Mouse (Mus musculus) midbrain, postnatal 0 days (tissue): ENCODE results near the gene Sox14. TPM values are rescaled to one million over a fixed set of nuclear protein-coding genes. Genes with fewer than 3 reads are reported as not detected.

Experiments
- ATAC-seq: fragments of 200-750 bp; cut with Nextera tagmentation; 2 replicates; pipeline ENCODE4 v1.8.0; 2017; ENCODE audit warnings: moderate number of reproducible peaks, mild to moderate bottlenecking, moderate TSS enrichment, moderate library complexity; ENCODE audit not compliant: low FRiP score
- DNase-seq: peaks from one replicate; pipeline ENCODE4 v3.0.0-alpha.2; 2015; ENCODE audit warnings: low spot score
- H3K27ac ChIP-seq: fragments of 300-500 bp; sonication (generic); 2 replicates; pipeline ENCODE4 v1.5.1; 2014; ENCODE audit warnings: low read depth, mild to moderate bottlenecking, low read length, mixed read lengths
- H3K27me3 ChIP-seq: fragments of 300-500 bp; sonication (generic); 2 replicates; pipeline ENCODE4 v1.6.1; 2014; ENCODE audit warnings: low read length, control low read depth, mixed read lengths; ENCODE audit not compliant: insufficient read depth
- H3K36me3 ChIP-seq: fragments of 300-500 bp; sonication (generic); 2 replicates; pipeline ENCODE4 v1.6.1; 2014; ENCODE audit warnings: low read length, control low read depth, mixed read lengths; ENCODE audit not compliant: insufficient read depth
- H3K4me1 ChIP-seq: fragments of 300-500 bp; sonication (generic); 2 replicates; pipeline ENCODE4 v1.6.1; 2014; ENCODE audit warnings: mild to moderate bottlenecking, control low read depth, antibody characterized with exemption, low read length, mixed read lengths; ENCODE audit not compliant: insufficient read depth
- H3K4me2 ChIP-seq: fragments of 300-500 bp; sonication (generic); 2 replicates; pipeline ENCODE4 v1.6.1; 2014; ENCODE audit warnings: low read depth, mild to moderate bottlenecking, low read length, mixed read lengths; ENCODE audit not compliant: poor library complexity, severe bottlenecking
- H3K4me3 ChIP-seq: fragments of 300-500 bp; sonication (generic); 2 replicates; pipeline ENCODE4 v1.5.1; 2014; ENCODE audit warnings: low read depth, mild to moderate bottlenecking, low read length, moderate library complexity
- H3K9ac ChIP-seq: fragments of 300-500 bp; sonication (generic); replicated peaks from 2 replicates; pipeline ENCODE4 v1.6.1; 2014; ENCODE audit warnings: mild to moderate bottlenecking, low read length, moderate library complexity, mixed read lengths; ENCODE audit not compliant: poor library complexity, severe bottlenecking
- H3K9me3 ChIP-seq: fragments of 300-500 bp; sonication (generic); 2 replicates; pipeline ENCODE4 v1.6.1; 2016; ENCODE audit warnings: low read length, control low read depth
- CTCF ChIP-seq: IDR thresholded peaks from 2 replicates; pipeline ENCODE4 v1.5.1; 2016; ENCODE audit warnings: antibody characterized with exemption, mild to moderate bottlenecking
- WGBS: fragments of 180-500 bp; shearing (Covaris S2); extraction: QIAGEN DNeasy Blood & Tissue Kit; methylation state at CpG from one replicate; pipeline ENCODE4 v1.1.7; 2014; 5-methylcytosine and 5-hydroxymethylcytosine counted together
- polyA plus RNA-seq: library from polyadenylated mRNA; unstranded; fragments of >200 nt; fragmentation: Nextera tagmentation; extraction: Ambion mirVana; gene quantifications from 2 replicates; pipeline ENCODE4 v1.2.1, GENCODE M21; 2015
- total RNA-seq: library from RNA; depleted of rRNA; stranded (reverse); fragments of >200 nt; gene quantifications from 2 replicates; pipeline ENCODE4 v1.2.3, GENCODE M21; 2014

Gene Sox14
- total and polyA plus RNA-seq, 2 experiments from 2014 or later: 23.3 to 45.7 TPM

DNA sequence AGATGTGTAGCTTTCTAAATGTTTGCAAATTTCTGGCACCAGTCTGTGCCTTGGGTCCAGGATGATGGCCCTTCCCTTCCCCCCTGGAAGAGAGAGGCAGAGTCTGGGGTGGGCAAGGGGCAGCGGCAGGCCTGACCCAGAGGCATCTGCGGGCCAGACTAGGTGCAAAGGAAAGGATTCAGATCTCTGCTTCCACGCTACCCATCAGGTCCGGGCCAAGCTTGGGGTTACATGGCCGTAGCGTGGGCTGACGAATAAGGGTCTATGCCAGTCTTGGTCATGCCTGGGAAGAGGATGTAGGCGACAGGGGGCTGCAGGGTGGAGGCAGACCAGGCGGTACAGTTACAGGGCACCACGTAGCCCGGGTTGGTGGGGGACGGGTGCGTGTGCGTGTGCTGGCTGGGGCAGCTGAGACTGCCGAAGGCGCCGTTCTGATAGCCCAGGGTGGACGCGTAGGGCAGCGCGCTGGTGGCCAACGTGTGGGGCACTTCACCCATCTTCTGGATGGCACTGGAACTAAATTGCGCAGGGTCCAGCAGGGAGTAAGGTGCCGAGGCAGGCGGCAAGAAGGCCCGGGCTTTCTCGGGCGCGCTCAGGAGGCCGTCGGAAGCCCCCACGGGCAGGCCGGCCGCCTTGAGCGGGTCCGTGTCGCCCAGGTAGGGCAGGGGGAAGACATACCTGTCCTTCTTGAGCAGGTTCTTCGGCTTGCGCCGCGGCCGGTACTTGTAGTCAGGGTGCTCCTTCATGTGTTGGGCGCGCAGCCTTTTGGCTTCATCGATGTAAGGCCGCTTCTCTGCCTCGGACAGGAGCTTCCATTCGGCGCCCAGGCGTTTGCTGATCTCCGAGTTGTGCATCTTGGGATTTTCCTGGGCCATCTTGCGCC, 994 bp downstream of the Sox14 start:
- ATAC-seq: peak; percentile 4; the same call in 1 of the 2 replicates

GRCm38 (mm10) chr9:99873721-99874120, 2.2 kb downstream of the Sox14 start:
- H3K27ac ChIP-seq: peak overlapping the region; percentile 65
- DNase-seq (no peak), ATAC-seq (no peak)
- H3K36me3 ChIP-seq: no peaks in the 10 kb centered on the region
- 4% methylated on average over 2 of the region's 2 CpGs for WGBS
- peak overlapping the region; percentile 39 for H3K4me2 ChIP-seq
- no peaks in the 10 kb centered on the region for H3K4me1 ChIP-seq
- no peaks in the 10 kb centered on the region for H3K9me3 ChIP-seq
- TF ChIP-seq CTCF: no peak
- 0 out of 2 replicates have a peak overlapping the region, but pooled peaks have one; percentile 19 for H3K9ac ChIP-seq
- peak overlapping the region; percentile 40 for H3K4me3 ChIP-seq
- peaks cover 61% of the 10 kb centered on the region for H3K27me3 ChIP-seq

More for the DNA sequence above, 994 bp downstream of the Sox14 start:
- no peak for DNase-seq
- Histone ChIP-seq H3K4me3 (peak overlapping the region; percentile 40), H3K9me3 (no peaks in the 10 kb centered on the region), H3K4me2 (peak overlapping the region; percentile 46), H3K36me3 (no peaks in the 10 kb centered on the region), H3K27ac (peak overlapping the region; percentile 76), H3K9ac (peak overlapping the region; percentile 61), H3K4me1 (no peaks in the 10 kb centered on the region), H3K27me3 (peaks cover 68% of the 10 kb centered on the region)
- TF ChIP-seq CTCF: no peak
- 2% methylated on average over 52 of the region's 52 CpGs for WGBS

DNA sequence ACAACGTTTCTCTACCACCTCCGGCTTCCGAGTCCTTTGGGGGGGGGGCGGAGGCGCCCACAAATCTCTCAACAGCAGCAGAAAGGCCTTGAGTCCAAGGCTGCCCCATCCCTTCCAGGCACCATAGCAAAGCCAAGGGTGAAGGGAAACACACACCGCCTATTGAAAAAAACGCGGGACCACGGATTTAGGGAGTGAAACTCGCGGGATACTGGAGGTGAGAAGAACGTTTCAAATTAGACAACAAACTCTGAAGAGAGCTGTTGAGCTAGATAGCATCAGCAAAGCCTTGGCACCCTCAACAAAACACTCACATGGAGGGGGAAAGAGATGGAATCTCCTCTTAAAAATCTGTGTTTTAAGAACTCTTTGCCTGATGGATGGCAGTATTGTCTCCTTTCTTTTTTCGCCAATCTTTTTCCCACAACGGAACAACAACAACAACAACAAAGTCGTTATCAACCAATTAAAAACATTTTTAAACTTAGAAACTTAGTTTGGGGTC, 2.8 kb downstream of the Sox14 start:
- ATAC-seq: no peak
- Histone ChIP-seq H3K36me3 (no peaks in the 10 kb centered on the region), H3K4me2 (peak overlapping the region; percentile 39), H3K27ac (peak overlapping the region; percentile 65; the same call in 1 of the 2 replicates), H3K9me3 (no peaks in the 10 kb centered on the region), H3K9ac (peak overlapping the region; percentile 19; the same call in 1 of the 2 replicates), H3K27me3 (peaks cover 56% of the 10 kb centered on the region), H3K4me1 (no peaks in the 10 kb centered on the region), H3K4me3 (peak overlapping the region; percentile 40)
- no peak for DNase-seq
- 2% methylated on average over 15 of the region's 15 CpGs for WGBS
- TF ChIP-seq CTCF: no peak

DNA sequence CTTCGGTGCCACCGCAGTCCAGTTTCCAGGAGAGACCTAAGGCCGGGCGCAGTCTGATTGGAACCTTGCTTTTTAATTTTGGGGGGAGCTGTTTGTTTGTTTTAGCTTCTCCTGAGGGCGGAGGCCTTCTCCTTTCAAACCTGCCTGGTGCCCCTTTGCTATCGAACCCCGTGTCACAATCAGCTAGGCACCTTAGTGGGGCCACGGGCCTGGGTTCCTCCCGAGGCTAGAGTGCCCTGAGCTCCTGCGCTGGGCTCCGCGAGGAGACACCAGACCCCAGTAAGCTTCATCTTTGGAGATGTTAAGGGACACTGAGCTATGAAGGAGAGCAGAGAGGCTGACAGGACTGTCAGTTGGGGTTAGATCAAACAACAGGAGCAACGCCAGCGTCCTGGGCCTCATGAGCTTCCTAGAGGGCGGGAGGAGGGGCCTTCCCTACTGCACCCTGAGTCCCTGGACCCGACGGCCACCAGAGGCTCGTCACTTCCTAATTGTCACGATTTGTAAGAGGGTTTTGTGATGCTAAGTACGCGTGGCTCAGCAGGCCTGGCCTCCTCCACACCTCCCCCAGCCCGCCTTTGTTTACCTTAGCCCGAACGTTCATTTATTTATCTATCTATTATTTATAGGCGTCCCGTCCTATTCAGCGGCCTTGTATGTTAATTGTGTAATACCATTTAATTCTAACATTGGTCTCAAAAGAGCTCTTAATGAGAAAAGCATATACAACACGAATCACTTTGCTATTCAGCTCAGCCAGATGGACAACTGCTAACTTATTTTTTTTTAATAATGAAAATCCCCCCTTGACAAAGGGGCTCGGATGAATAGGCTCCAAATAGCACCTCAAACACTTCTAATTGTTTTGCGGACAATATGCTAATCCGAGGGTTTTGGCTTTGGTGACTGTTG, 3.5 kb downstream of the Sox14 start:
- peaks cover 48% of the 10 kb centered on the region for H3K27me3 ChIP-seq
- H3K4me3 ChIP-seq: peak overlapping the region; percentile 40
- no peaks in the 10 kb centered on the region for H3K4me1 ChIP-seq
- WGBS: 3% methylated on average over 31 of the region's 31 CpGs
- no peak for ATAC-seq
- peak overlapping the region; percentile 84 for H3K27ac ChIP-seq
- no peak for TF ChIP-seq CTCF
- H3K9ac ChIP-seq: peak overlapping the region; percentile 52
- H3K4me2 ChIP-seq: peak overlapping the region; percentile 43
- H3K9me3 ChIP-seq: no peaks in the 10 kb centered on the region
- H3K36me3 ChIP-seq: no peaks in the 10 kb centered on the region
- DNase-seq: no peak

GRCm38 (mm10) chr9:99871556-99872203, 4.3 kb downstream of the Sox14 start:
- Histone ChIP-seq H3K27me3 (peaks cover 44% of the 10 kb centered on the region), H3K27ac (peak overlapping the region; percentile 84), H3K4me3 (peak overlapping the region; percentile 40), H3K4me2 (peak overlapping the region; percentile 43), H3K9ac (peak overlapping the region; percentile 52), H3K9me3 (no peaks in the 10 kb centered on the region), H3K4me1 (no peaks in the 10 kb centered on the region), H3K36me3 (no peaks in the 10 kb centered on the region)
- no peak for TF ChIP-seq CTCF
- 1% methylated on average over 34 of the region's 34 CpGs for WGBS
- DNase-seq: no peak
- ATAC-seq: no peak
